16 mouse cellular contexts compared by ENCODE assay signal in the genomic region with DNA sequence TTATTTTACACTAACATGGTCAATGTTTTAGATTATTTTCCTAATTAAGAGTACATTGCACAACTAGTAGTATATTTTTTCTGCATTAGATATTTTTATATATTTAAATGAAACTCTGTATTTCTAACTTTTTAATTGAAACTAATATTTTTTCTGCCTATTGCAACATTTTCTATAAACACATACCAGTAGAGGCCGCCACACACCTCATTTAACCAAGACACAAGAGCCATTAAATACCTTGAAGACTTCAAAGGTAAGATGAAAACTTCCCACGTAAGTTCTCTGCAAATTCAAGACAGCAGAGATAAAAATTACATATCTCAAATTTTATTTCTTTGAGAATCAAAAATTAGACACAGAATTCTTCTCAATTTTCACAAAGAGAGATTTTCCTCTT. TPM values are rescaled to one million over a fixed set of nuclear protein-coding genes. Genes with fewer than 3 reads are reported as not detected.
DNase-seq lines count a peak whose midpoint lies in the region; ATAC-seq and TF ChIP-seq lines count a peak whose summit lies in the region.
"Had no signal": no experiment of that assay in that cellular context is flagged by ENCODE, and none has a peak within 500 bp of the region (broad histone marks: within the 10 kb centered on the region; RNA-seq: fewer than 3 reads in every experiment).

No protein-coding gene starts in this region.

- no peaks in the 10 kb centered on the region for H3K4me1 ChIP-seq in cerebellum, adult 2 months (ENCODE audit: control insufficient read depth, insufficient read depth, low read length)
- no peaks in the 10 kb centered on the region for H3K4me1 ChIP-seq in heart, postnatal 0 days (ENCODE audit: control insufficient read depth, insufficient read depth)
- no peaks in the 10 kb centered on the region for H3K4me1 ChIP-seq in heart, embryonic 10.5 days
- H3K4me1 ChIP-seq: heart, embryonic 12.5 days; hindbrain, embryonic 15.5 days; limb, embryonic 13.5 days; lung, embryonic 15.5 days had no signal

- H3K9ac ChIP-seq in heart, postnatal 0 days (replicated peaks; ENCODE audit: low read depth, low read length) = no peak overlapping the region
- H3K9ac ChIP-seq: heart, embryonic 12.5 days; hindbrain, embryonic 15.5 days; limb, embryonic 13.5 days; lung, embryonic 15.5 days had no signal

- H3K27me3 ChIP-seq in cerebellum, adult 2 months (ENCODE audit: control insufficient read depth, insufficient read depth, low read length) = no peaks in the 10 kb centered on the region
- H3K27me3 ChIP-seq in heart, postnatal 0 days (ENCODE audit: control insufficient read depth, insufficient read depth, low read length) = no peaks in the 10 kb centered on the region
- peaks cover 10% of the 10 kb centered on the region; the same call in 1 of the 2 replicates for H3K27me3 ChIP-seq in heart, embryonic 10.5 days (ENCODE audit: insufficient read depth, poor library complexity, severe bottlenecking)
- H3K27me3 ChIP-seq: heart, embryonic 12.5 days; hindbrain, embryonic 15.5 days; limb, embryonic 13.5 days had no signal

- no peak overlapping the region for H3K4me3 ChIP-seq in cerebellum, adult 2 months (replicated peaks; ENCODE audit: insufficient read depth, low read depth, low read length)
- H3K4me3 ChIP-seq in heart, postnatal 0 days (ENCODE audit: low read depth, low read length) = no peak overlapping the region
- H3K4me3 ChIP-seq in heart, embryonic 10.5 days = no peak overlapping the region
- H3K4me3 ChIP-seq in left cerebral cortex, adult 2 months = peak overlapping the region; percentile 13; the same call in 1 of the 2 replicates
- H3K4me3 ChIP-seq: heart, embryonic 12.5 days; hindbrain, embryonic 15.5 days; limb, embryonic 13.5 days; lung, embryonic 15.5 days had no signal

- no peak for ATAC-seq in heart, postnatal 0 days (ENCODE audit: insufficient read depth, low read depth)
- ATAC-seq: Patski had no signal

- DNase-seq in cerebellum, adult 2 months = peak; percentile 15 to 29
- DNase-seq in cerebellum, postnatal 4 days (ENCODE audit: low spot score in 2 of 2) = no peak
- DNase-seq in heart, postnatal 0 days (ENCODE audit: low spot score) = no peak
- DNase-seq in heart, embryonic 10.5 days (ENCODE audit: low spot score) = no peak
- DNase-seq in left cerebral cortex, adult 2 months (ENCODE audit: extremely low spot score in 1 of 2, low spot score in 2 of 2) = no peak
- DNase-seq in left cerebral cortex, adult 8-10 months (ENCODE audit: low spot score in 2 of 2) = no peak
- DNase-seq in NIH3T3 (ENCODE audit: low read depth) = peak; percentile 9
- no peak for DNase-seq in spleen, adult 18-20 months
- DNase-seq: adrenal gland, adult 2 months; thymus, postnatal 25 days had no signal

- H3K4me2 ChIP-seq in heart, postnatal 0 days (ENCODE audit: low read depth, low read length) = no peak overlapping the region
- H3K4me2 ChIP-seq: heart, embryonic 12.5 days; hindbrain, embryonic 15.5 days; limb, embryonic 13.5 days; lung, embryonic 15.5 days; midbrain, embryonic 11.5 days had no signal

- TF ChIP-seq EP300 in heart, postnatal 0 days (IDR thresholded peaks at IDR 0.05; ENCODE audit: low read depth) = no peak

- 44% methylated on average over 2 of the region's 2 CpGs for WGBS in cerebellum, adult 2 months
- 25% methylated on average over 2 of the region's 2 CpGs for WGBS in heart, postnatal 0 days
- 43% methylated on average over 2 of the region's 2 CpGs for WGBS in heart, embryonic 10.5 days

- no peak for TF ChIP-seq CTCF in cerebellum, adult 2 months (IDR thresholded peaks at IDR 0.05; ENCODE audit: borderline replicate concordance, insufficient read depth, low read depth, low read length)
- TF ChIP-seq CTCF in heart, postnatal 0 days (IDR thresholded peaks at IDR 0.05; ENCODE audit: low read depth) = peak; percentile 26; the same call in 1 of the 2 replicates
- TF ChIP-seq CTCF in left cerebral cortex, adult 2 months (IDR thresholded peaks at IDR 0.05) = peak; percentile 46

- no peak overlapping the region for H3K27ac ChIP-seq in cerebellum, adult 2 months (ENCODE audit: insufficient read depth, low read length)
- H3K27ac ChIP-seq in heart, postnatal 0 days (ENCODE audit: low read depth) = no peak overlapping the region
- no peak overlapping the region for H3K27ac ChIP-seq in heart, embryonic 10.5 days
- no peak overlapping the region; the same call in 1 of the 2 replicates for H3K27ac ChIP-seq in left cerebral cortex, adult 2 months
- H3K27ac ChIP-seq: hindbrain, embryonic 15.5 days; limb, embryonic 13.5 days; lung, embryonic 15.5 days had no signal

- TF ChIP-seq POLR2A in cerebellum, adult 2 months (IDR thresholded peaks at IDR 0.05; ENCODE audit: borderline replicate concordance, insufficient read depth, low read length) = no peak

- H3K36me3 ChIP-seq in heart, postnatal 0 days (replicated peaks; ENCODE audit: control insufficient read depth, insufficient read depth, low read length) = no peaks in the 10 kb centered on the region
- no peaks in the 10 kb centered on the region for H3K36me3 ChIP-seq in heart, embryonic 10.5 days
- H3K36me3 ChIP-seq: heart, embryonic 12.5 days; hindbrain, embryonic 15.5 days; limb, embryonic 13.5 days; lung, embryonic 15.5 days had no signal

- H3K9me3 ChIP-seq in heart, postnatal 0 days (replicated peaks; ENCODE audit: control insufficient read depth, low read length) = no peaks in the 10 kb centered on the region
- H3K9me3 ChIP-seq in heart, embryonic 10.5 days = no peaks in the 10 kb centered on the region
- H3K9me3 ChIP-seq: heart, embryonic 12.5 days; hindbrain, embryonic 15.5 days; limb, embryonic 13.5 days; lung, embryonic 15.5 days had no signal

- intact Hi-C loops in left cerebral cortex, adult 2 months (cut with DNase I) = loop anchor here (5.0 to 10.0 kb wide), 2 partner anchors 1655 to 1897 kb away; no protein-coding TSS in a partner anchor

RNA-seq across cellular contexts. Expression of a gene that starts 8.2 kb away (rescaled TPM):
- 9.5 and 10.0 TPM in 2 replicates for polyA plus RNA-seq in cerebellum, adult 2 months (2012; rRNA removed)
- 0.08 TPM in 1 of 2 replicates, not detected in the other for total RNA-seq in heart, postnatal 0 days (2014; rRNA removed; ENCODE audit: low replicate concordance)
- polyA plus RNA-seq in heart, postnatal 0 days (2015; fragmentation: Nextera tagmentation; extraction: Ambion mirVana) = 0.14 and 0.18 TPM in 2 replicates
- 0.20 and 0.26 TPM in 2 replicates for polyA plus RNA-seq in heart, embryonic 10.5 days (2016; fragmentation: Nextera tagmentation; extraction: Ambion mirVana)
- 10 to 100 TPM; 32.5 to 36.2 TPM for total RNA-seq in left cerebral cortex, adult 2 months (2021)
- total RNA-seq in left cerebral cortex, adult 8-10 months (2022) = 10 to 100 TPM; 30.2 to 35.4 (median 33.4) TPM

Comparison
In these comparisons a context has a peak if more than half of its experiments do, and no peak if none do; other contexts are left out.
1. DNase-seq: peak in cerebellum, adult 2 months (2 of 2) and NIH3T3 (single experiment); none in cerebellum, postnatal 4 days (0 of 2), heart, postnatal 0 days (single experiment), heart, embryonic 10.5 days (single experiment), left cerebral cortex, adult 2 months (0 of 2), left cerebral cortex, adult 8-10 months (0 of 2) and spleen, adult 18-20 months (0 of 2).
2. RNA of a gene that starts 8.2 kb away (total RNA-seq): 32.5 to 36.2 TPM in left cerebral cortex, adult 2 months and 30.2 to 35.4 TPM in left cerebral cortex, adult 8-10 months; 0.08 TPM in heart, postnatal 0 days; every median in the first group is over 10 times any median in the second.